Mouse (Mus musculus) kidney, adult 9 months (tissue): ENCODE data around the gene Cdk2.
"Not testable (repeated sequence)": the region's sequence is repeated elsewhere in the genome, so short reads cannot be mapped to it uniquely, and the experiment has no call there.

Experiments
- DNase-seq: peaks from one replicate; pipeline ENCODE4 v3.0.0; 2022

Cdk2 gene

DNA sequence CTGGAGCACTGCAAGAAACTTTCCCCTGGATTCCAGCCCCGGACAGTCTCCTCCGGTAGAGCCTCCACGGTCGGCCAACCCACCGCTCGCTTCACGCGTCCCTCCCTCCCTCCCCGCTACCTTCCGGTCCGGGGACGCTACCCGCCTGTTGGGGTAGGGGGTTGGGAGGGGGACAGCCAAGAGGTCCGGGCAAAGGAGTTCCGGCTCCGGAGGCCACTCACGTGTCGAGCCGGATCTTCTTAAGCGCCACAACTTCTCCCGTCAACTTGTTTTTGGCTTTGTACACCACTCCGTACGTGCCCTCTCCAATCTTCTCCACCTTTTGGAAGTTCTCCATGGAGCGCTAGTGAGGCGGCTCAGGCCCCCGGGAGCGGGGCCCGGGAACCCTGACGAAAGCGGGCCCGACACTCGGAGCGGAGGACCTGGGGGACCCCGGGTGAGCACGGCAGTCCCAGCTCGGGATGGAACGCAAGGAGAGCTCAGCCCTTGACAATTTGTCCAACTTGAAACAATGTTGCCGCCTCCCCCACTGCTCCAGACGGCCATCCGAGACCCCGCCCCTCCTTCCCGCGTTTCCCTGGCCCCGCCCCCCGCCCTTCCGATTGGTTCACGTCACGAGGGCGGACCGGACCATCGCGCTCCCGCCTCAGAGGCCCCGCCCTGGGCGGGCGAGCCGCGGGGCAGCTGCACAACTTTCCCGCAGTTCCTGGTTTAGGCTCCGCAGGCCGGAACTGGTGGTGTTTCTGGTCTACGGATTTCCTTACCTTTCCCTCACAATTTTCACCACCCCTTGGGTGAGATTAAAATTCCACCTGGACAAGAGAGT is at the start of gene Cdk2:
TSS of gene Cdk2 (minus strand) at position 541 of the 826 bp plus-strand sequence.
- DNase-seq: peak; percentile 94

DNA sequence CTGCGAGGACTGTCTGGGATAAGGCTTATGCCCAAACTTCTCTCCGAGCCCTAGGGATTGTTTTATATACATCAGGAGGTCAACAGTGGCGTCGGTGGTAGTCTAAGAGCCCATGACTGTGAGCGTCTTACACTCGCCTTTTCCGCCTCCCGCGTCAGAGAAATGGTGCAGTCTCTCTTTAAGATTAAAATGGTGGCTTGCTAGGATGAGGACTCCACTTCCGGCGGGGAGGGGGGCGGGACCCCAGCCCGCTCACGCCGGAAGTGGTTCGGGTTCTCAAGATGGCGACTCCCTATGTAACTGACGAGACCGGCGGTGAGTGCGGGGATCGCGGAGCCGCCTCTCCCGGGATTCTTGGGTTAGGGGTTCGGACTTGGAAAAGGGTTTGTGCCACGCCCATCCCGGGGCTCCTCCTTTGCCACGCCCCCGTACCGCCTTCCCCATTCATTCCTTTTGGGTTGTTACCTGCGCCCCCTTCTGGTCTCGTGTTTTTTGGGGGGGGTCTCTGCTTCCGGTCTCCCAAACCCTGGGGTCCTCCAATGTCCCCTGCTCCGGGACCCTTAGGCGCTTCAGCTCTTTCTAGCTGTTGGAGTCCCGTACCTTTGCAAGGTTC is 43.5 kb upstream of the Cdk2 start:
- peak; percentile 80 for DNase-seq

DNA sequence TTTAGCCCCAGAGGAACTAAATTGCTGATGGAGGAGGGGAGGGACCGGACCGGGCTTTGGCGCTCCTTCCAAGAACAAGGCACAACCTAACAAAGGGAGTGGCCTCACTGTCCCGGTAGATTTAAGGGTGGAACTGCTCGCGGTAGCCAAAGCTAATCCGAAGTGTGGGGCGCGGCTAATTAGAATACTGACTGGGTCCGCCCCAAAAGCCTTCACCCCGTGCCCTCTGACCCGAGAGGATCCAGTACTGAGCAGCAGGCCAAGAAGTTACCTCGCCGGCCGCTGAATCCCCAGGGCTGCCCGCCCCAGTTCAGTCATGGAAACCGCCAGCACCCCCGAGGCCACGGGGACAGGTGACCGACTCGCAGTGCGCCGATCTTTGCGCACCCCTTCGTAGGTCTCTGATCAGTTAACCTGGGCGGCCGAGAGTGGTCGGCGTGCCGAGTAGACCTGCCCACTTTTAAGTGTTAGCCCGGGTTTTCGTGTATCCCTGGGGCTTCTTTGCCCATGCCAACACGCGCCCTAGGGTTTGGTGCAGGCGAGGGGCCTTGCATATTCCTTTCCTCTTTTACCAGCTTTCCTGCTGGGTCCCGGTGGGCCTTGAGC is 42.9 kb upstream of the Cdk2 start, which contains the start of gene Pym1:
TSS of gene Pym1 (plus strand) at position 244 of the 606 bp plus-strand sequence.
- DNase-seq: peak; percentile 94

DNA sequence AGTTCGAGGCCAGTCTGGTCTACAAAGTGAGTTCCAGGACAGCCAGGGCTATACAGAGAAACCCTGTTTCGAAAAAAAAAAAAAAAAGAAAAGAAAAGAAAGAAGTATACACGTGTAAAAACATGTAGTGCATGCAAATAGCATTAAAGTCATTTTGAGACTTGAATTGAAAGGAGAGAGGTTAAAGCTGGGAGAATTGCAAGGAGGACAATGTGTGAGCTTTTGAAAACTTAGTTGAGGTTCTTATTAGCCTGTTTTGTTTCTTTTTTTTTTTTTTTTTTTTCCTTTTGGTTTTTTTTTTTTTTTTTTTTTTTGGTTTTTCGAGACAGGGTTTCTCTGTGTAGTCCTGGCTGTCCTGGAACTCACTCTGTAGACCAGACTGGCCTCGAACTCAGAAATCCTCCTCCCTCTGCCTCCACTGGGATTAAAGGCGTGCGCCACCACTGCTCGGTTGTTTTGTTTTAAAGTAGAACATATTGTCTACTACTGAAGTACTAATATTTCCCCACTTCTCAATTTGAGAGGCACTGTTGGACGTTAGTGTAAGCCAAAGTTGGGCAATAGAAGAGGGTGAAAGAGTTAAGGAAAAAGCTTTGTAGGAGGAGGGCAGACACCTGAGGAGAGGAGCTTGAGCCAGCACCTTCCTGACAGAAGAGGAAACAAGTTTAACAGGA is 42.3 kb upstream of the Cdk2 start:
- DNase-seq: no peak

DNA sequence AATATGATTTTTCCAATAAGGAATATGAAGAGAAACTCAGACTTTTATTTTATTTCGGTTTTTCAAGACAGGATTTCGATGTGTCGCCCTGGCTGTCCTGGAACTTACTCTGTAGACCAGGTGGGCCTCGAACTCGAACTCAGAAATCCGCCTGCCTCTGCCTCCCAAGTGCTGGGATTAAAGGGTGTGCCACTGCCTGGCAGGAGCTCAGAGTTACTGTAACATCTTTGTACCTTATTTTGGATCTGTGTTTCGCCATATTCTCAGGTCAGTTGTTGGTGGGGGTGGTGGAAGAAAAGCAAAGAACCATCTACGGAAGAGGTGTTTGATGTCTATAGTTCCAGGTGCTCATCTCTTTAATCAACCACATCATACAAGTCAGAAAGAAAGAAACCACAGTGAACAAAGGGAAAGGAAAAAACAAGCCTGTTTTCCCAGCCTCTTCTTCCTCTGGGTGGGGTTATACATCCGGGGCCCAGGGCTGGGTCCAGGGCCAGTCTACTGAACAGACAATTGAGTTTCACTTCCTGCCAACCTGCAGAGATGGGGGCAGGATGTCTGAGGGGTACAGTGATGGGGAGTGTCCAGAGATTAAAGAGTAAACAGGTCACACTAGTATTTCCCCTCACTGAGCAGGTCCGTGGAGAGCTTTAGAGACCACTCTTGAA is 41.2 kb upstream of the Cdk2 start:
- DNase-seq: peak; percentile 22

DNA sequence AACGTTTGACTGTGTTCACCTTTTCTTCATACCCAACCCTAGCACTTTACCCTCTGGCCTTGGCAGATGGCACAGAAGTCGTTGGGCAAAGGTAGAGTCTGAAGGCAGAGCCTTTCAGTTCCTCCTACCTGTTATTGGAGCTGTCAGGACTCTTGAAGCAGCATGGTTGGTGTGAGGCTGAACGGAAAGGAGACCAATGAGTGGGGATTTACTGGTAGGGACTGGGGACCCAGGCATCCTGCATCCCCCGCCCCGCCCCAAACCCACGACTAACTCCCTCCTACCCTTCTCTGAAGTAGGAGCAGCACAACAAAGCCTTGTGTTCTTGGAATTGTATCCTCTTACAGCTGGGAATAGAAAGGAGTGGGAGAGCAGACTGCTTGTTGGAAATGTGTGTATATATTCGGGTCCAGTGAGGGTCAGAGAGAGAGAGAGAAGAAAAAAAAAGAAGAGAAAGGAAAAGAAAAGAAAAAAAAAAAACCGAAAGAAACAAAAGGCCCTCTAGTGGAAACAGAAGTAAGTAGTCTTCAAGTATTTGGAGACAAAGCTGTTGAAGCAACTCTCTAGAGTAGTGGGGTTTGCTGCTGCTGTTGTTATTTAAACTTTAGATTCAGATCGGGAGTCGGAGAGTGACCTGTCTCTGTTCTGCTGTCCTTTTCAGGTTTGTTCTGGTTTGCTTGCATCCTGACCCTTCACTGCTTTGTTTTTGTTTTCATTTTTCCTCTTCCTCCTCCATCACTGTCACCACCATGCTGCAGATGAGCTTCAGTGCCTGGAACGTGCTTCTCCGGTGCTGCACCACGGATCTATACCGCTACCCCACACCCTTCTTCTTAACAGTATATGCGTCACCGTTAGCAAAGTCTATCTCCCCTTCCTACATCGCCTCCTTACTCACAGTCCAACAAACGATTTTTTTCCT is 40.1 kb upstream of the Cdk2 start, which contains the start of gene Dgka:
TSS of gene Dgka (minus strand) at position 176 of the 922 bp plus-strand sequence.
- DNase-seq: peak; percentile 63

DNA sequence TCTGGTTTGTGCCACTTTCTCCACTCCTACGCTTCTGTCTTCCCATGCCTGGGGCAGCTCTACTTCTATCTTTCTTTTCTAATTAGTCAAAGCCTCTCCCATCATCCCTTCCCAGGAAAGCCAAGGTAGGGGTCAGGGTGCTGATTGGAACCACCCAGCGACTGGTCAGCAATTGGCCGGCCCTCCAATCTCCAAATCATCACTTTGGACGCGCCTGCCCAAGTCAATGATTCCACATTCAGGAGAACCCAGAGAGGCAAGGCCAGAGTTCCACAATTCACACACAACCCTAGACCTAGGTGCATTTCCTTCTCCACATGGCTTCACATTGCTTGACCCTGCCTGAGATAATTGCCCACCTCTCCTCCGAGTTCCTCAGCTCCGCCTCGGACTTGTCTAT is 39.4 kb upstream of the Cdk2 start:
- DNase-seq: peak; percentile 74

DNA sequence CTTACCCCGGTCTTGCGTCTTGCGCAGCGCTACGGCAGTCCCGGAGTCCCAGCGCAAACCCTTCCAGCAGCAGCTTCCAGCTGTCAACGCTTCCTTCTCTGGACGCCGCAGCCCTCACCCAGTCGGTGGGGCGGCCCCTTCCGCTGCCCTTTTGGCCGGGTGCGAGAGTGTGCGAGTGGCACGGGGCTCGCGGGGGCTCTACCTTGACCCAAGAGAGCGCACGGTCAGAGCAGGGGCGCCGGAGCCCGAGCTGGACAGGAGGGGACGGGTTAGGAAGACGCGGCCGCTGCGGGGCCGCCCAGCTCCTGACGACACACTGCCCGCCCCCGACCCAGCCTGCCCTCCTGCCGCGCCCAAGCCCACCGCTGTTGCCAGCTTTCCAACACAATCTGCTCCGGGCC is 39.0 kb upstream of the Cdk2 start:
- peak; percentile 71 for DNase-seq

DNA sequence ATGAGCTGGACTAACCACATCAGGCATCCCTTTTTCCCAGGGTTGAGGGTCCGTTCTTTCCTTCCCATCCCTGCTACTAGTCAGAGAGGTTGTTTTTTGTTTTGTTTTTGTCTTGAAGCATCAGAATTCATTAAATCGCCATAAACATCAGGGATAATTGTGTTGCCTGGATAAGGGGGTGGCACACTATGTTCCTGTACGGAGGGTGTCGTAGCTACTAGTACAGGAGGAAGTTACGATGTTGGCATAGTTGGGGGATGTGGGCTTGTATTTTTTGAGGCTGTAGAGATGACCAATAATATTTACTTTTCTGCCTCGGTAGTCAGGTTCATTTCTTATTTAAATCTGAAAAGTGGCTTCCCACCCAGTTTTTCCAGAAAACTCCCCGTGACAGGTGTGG is 38.4 kb upstream of the Cdk2 start:
- peak; percentile 21 for DNase-seq

DNA sequence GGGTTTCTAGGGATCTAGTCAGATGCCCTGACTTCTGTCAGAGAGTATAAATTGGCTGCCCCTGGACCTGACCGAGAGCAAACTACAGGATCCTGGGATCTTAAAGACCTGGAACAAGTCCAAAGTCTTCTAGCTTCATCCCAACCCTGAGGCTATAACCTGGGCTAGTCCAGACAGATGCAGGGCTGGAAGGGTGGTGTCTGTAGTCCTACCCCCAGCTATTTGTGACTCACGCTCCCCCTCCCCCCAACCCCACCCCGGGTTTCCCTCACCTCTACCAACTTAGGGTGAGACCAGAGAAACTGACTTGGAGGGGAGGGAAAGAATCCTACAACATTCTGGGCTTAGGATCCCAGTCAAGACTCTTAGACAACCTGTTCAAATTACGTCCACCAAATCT is 37.8 kb upstream of the Cdk2 start:
- DNase-seq: no peak

DNA sequence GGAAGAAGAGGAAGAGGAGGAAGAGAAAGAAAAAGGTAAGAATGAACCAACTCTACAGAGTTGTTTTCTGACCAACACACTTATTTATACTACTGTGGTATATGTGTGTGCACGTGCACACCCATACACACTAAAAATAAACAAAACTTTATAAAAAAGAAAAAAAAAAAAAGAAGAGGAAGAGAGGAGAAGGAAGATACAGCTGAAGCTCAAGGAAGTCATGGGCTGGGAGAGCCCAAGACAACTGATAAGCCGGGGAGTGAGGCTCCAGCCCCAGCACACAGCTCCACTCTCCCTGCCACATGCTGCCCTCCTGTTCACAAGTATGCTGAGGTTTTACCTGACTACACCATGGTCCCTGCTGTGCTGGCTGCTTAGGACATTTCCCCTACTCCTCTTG is 35.5 kb upstream of the Cdk2 start:
- DNase-seq: no peak

DNA sequence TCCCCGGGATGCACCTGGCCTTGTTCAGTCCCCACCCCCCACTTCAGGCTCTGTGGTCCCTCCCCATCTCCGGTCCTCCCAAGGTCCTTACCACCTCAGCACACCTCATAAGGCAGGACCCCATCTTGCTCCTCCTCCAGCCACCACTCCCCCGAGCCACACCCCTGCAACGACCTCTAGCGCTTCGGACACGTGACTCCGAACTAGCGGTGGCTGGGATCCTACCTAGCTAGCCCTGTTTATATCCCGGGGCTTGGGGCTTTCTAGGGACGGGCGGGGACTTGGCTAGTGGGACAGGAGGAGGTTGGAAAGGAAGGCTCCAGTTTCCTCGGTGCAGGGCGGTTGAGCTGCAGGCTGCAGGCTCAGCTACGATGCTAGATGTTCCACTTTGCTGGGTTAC is 32.6 kb upstream of the Cdk2 start:
- no peak for DNase-seq

DNA sequence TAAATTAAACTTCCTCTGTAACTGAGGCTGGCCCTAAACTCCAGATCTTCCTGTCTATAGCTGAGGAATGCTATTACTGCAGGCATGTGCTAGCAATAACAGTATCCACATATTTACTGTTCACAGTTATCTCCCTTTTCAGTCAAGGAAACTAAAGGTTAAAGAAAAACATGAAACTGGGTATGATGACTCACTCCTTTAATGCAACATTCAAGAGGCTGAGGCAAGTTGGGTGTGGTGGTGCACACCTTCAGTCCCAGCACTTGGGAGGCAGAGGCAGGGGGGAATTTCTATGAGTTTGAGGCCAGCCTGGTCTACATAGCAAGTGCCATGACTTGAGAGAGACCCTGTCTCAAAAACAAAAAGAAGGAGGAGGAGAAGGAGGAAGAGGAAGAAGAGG is 27.2 kb upstream of the Cdk2 start:
- no peak for DNase-seq

DNA sequence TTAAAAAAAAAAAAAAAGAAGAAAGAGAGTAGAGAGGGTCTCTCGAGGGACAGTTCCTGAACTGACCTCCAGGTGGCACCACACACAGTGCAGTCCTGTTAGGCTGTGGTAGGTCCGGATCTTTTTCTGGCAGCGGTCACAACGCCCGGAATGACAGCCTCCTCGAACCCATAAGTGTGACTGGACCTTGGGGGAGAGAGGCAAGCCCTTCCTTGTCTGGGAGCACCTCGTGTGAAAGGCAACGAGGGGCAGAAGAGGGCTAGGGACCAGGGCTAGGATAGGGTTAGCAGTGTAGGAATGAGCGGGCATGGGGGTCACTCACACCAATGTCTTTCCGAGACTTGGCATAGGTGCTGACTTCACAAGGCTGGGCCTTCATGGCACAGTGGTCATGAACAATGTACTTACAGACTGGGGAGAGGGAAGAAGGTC is 26.2 kb upstream of the Cdk2 start:
- peak; percentile 73 for DNase-seq

DNA sequence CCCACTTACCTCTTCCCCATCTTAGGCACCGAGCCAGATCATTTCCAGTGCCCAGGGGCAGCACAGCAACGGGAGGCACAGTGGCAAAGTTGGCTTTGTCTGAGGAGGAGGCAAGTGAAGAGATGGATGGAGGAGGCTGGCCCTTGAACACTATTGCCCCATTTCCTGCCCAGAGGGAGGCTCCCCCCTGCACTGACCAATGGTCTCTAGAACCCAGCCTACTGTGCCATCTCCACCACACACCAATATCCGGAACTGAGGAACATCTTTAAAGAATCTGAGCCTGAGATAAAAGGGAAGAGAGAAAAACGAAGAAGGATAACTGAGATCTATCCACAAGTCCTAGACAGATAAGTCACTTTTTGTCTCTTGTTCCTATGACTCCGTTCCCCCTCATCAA is 23.2 kb upstream of the Cdk2 start:
- no peak for DNase-seq

DNA sequence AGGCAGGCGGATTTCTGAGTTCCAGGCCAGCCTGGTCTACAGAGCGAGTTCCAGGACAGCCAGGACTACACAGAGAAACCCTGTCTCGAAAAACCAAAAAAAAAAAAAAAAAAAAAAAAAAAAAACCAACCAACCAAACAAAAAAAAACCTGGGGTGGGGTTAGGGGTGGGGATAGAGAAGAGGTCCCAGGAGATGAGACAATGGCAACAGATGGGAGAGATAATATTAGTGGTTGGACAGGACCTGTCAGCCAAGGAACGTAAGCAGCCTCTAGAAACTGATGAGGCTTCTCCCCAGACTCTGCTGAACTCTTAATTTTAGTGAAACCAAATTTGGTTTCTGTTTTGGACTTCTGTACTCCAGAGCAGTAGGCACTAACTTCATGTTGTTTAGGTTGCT is 20.6 kb upstream of the Cdk2 start:
- not testable (repeated sequence) for DNase-seq

DNA sequence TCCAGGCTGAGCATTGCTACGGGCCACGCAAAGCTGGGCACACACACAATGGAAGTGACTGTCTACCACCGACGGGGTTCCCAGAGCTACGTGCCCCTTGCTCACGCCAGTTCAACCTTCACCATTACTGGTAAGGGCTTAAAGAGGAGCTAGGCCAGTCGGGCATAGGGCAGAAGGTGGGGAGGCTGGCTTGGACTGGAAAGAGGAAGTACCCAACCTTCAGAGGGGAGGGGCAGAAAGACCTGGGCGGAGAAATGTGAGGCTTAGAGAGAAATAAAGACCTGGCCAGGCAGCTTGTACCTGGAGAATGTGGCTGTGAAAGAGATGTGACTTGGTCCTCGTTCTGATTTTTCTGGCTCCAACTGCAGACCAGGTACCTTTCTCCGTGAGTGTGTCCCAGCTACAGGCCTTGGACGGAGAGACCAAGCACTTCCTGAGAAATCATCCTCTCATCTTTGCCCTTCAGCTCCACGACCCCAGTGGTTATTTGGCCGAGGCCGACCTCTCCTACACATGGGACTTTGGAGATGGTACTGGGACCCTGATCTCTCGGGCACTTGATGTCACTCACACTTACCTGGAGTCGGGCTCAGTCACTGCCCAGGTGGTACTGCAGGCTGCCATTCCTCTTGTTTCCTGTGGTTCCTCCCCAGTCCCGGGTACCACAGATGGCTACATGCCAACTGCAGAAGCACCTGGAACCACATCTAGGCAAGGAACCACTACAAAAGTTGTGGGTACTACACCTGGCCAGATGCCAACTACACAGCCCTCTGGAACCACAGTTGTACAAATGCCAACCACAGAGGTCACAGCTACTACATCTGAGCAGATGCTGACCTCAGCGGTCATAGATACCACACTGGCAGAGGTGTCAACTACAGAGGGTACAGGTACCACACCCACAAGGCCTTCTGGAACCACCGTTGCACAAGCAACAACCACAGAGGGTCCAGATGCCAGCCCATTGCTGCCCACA is 11.0 kb upstream of the Cdk2 start:
- DNase-seq: no peak

DNA sequence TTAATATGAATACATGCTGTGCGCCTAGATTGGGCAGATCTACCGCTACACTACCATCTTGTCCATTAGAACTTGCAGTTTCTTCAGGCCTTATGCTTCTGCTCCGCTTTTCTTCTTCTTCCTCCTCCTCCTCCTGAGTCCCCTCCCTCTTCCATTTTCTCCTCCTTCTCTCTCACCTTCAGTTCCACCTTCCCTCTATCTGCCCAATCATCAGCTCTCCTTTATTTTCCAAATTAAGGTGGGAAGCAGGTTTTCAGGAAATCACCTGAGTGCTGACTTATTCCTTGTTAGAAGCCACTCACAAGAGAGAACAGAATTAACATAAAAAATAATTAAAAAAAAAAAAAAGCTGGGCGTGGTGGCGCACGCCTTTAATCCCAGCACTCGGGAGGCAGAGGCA is 6.5 kb upstream of the Cdk2 start:
- DNase-seq: not testable (repeated sequence)

DNA sequence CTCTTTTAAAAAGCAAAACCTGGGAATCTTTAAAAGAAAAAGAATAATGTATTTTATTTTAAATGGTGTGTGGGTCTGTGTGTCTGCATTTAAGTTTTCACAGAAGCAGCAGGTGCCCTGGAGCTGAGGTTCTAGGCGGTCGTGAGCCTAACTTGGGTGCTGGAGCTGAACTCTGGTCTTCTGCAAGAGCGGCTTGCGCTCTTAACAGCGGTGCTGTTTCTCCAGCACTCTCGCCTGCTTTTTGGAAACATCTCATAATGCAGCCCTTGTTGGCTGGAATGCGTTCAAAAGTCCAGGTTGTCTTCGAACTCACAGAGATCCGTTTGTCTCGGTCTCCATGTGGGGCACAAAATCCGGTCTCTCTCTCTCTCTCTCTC is 474 bp upstream of the Cdk2 start:
- DNase-seq: no peak

DNA sequence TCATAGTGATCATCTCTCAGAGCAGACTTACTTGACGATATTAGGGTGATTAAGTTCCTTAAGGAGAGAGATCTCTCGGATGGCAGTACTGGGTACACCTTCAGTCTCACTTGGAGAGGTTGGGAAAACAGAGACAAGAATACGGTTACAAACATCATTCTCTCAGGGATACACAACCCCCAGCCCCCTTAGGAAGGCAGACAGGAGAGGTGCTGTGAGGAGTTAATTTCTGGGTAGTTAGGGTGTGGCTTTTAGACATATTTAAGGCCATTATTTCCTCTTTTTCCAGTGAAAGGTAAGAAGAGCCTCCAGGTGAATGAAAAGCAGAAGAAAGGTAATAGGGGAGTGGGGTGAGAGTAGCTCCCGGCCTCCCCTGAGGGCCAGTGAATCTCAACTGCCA is 936 bp downstream of the Cdk2 start, which contains the start of gene Pmel:
TSS of gene Pmel (plus strand) at position 301 of the 400 bp plus-strand sequence.
- DNase-seq: no peak
